Mouse (Mus musculus) embryonic facial prominence, embryonic 13.5 days (tissue): Measurements from ENCODE around the gene Optc. TPM values are rescaled to one million over a fixed set of nuclear protein-coding genes. Genes with fewer than 3 reads are reported as not detected.

Experiments used
- ATAC-seq: fragments of 200-750 bp; cut with Nextera tagmentation; 2 replicates; pipeline ENCODE4 v1.8.0; 2017; ENCODE audit warnings: low read depth; ENCODE audit not compliant: insufficient number of reproducible peaks, insufficient read depth, low FRiP score, low TSS enrichment
- H3K27ac ChIP-seq: fragments of 300-500 bp; sonication (generic); 2 replicates; pipeline ENCODE4 v1.5.1; 2015; ENCODE audit warnings: moderate library complexity, mild to moderate bottlenecking, inconsistent platforms
- H3K27me3 ChIP-seq: fragments of 300-500 bp; sonication (generic); 2 replicates; pipeline ENCODE4 v1.6.1; 2015; ENCODE audit warnings: mild to moderate bottlenecking, inconsistent platforms
- H3K36me3 ChIP-seq: fragments of 300-500 bp; sonication (generic); 2 replicates; pipeline ENCODE4 v1.6.1; 2015; ENCODE audit warnings: mild to moderate bottlenecking, inconsistent platforms
- H3K4me1 ChIP-seq: fragments of 300-500 bp; sonication (generic); 2 replicates; pipeline ENCODE4 v1.6.1; 2015; ENCODE audit warnings: inconsistent platforms
- H3K4me2 ChIP-seq: fragments of 300-500 bp; sonication (generic); 2 replicates; pipeline ENCODE4 v1.6.1; 2015; ENCODE audit warnings: moderate library complexity, mild to moderate bottlenecking, inconsistent platforms
- H3K4me3 ChIP-seq: fragments of 300-500 bp; sonication (generic); 2 replicates; pipeline ENCODE4 v1.5.1; 2015; ENCODE audit warnings: mild to moderate bottlenecking, inconsistent platforms
- H3K9ac ChIP-seq: fragments of 300-500 bp; sonication (generic); 2 replicates; pipeline ENCODE4 v1.6.1; 2015; ENCODE audit warnings: mild to moderate bottlenecking, inconsistent platforms
- H3K9me3 ChIP-seq: fragments of 300-500 bp; sonication (generic); 2 replicates; pipeline ENCODE4 v1.6.1; 2016; ENCODE audit warnings: inconsistent platforms
- WGBS: fragments of 180-500 bp; shearing (Covaris S2); methylation state at CpG from one replicate; pipeline ENCODE4 v1.1.7; 2015; ENCODE audit warnings: mixed read lengths; 5-methylcytosine and 5-hydroxymethylcytosine counted together
- polyA plus RNA-seq: library from polyadenylated mRNA; unstranded; fragments of >200 nt; fragmentation: Nextera tagmentation; extraction: Ambion mirVana; gene quantifications from 2 replicates; pipeline ENCODE4 v1.2.1, GENCODE M21; 2015

Gene Optc
- polyA plus RNA-seq, 1 experiment from 2014 or later: 0.81 TPM

DNA sequence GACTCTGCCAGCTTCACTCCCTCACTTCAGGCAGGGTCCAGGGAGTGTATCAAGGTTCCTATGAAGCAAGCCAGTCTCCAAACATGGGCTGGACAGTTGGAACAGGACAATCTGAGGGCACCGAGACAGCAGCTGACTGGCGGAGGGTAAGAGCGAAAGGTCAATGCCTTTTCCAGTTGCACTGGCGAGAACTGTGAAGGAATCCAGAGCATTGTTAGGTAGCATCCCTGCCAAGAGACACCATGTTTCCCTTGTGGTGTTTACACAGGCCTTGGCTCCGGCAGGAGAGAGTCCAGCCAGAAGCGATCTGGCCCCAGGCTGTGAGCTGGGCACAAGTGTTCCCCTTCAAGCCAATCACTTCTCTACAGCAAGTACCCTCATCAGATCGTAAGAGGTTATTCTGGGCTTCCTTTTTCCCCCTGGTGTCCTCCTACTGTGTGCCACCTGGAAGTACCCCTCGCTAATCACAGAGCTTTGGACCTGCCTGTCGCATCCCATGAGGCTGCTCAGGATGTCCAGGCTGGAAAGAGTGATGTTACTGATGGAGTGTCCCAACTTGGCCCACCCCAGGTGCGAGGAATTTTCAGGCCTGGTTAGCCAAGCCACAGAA is 26.7 kb upstream of the Optc start:
- WGBS: 82% methylated on average over 10 of the region's 10 CpGs
- ATAC-seq: no peak
- Histone ChIP-seq H3K9me3 (no peaks in the 10 kb centered on the region; the same call in 1 of the 2 replicates), H3K27ac (no peak overlapping the region), H3K9ac (no peak overlapping the region), H3K4me2 (no peak overlapping the region), H3K4me1 (peaks cover 12% of the 10 kb centered on the region; the same call in 1 of the 2 replicates), H3K27me3 (no peaks in the 10 kb centered on the region), H3K4me3 (no peak overlapping the region), H3K36me3 (no peaks in the 10 kb centered on the region)

DNA sequence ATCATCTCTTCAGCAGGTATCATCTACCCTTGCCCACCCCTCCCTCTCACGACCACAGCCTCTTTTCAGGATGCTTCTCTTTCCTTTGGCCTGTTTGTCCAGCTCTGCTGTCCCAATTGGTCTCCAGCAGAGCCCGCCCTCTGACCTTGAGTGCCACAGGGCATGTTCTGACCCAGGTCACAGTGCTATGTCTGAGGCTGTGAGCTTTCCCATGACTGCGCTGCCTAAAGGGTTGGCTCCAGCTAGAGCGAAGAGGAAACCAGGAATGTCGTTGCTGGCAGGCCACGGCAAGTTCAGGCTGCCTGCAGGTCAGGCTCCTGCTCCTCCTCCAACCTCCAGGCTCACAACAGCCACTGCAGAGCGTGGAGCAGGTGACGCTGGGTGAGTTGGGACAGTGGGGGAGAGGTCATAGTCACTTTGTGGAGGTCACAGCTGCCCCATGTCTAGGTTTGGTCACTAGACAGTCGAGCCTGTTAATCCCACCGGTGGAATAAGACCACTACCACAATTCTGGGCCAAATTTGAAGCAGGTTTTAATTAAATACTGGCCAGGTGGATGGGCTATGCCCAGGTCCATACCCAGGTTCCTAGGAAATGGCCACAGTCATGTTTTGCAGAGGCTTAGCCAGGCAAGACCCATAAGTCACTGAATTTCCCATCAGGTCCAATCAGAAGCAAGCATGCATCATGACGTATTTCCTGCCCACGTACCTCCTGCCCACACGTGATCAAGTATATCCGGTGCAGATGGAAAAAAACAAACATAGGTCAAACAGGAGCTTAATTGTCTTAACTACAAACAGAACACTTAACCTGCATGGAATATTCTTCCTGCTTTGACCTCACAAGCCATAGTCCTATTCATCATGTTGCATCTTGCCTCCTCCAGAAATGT is 25.7 kb upstream of the Optc start:
- ATAC-seq: no peak
- no peak overlapping the region for H3K4me2 ChIP-seq
- no peak overlapping the region for H3K27ac ChIP-seq
- H3K9ac ChIP-seq: no peak overlapping the region
- H3K9me3 ChIP-seq: no peaks in the 10 kb centered on the region; the same call in 1 of the 2 replicates
- H3K4me1 ChIP-seq: peaks cover 12% of the 10 kb centered on the region; the same call in 1 of the 2 replicates
- no peaks in the 10 kb centered on the region for H3K27me3 ChIP-seq
- 43% methylated on average over 14 of the region's 14 CpGs for WGBS
- no peaks in the 10 kb centered on the region for H3K36me3 ChIP-seq
- H3K4me3 ChIP-seq: no peak overlapping the region

GRCm38 (mm10) chr1:133929980-133930379 is 22.2 kb upstream of the Optc start:
- Histone ChIP-seq H3K27ac (no peak overlapping the region), H3K36me3 (no peaks in the 10 kb centered on the region), H3K4me3 (no peak overlapping the region), H3K27me3 (no peaks in the 10 kb centered on the region), H3K9ac (no peak overlapping the region), H3K4me1 (peaks cover 12% of the 10 kb centered on the region; the same call in 1 of the 2 replicates), H3K4me2 (no peak overlapping the region), H3K9me3 (no peaks in the 10 kb centered on the region)
- ATAC-seq: no peak
- 59% methylated on average over 3 of the region's 3 CpGs for WGBS

DNA sequence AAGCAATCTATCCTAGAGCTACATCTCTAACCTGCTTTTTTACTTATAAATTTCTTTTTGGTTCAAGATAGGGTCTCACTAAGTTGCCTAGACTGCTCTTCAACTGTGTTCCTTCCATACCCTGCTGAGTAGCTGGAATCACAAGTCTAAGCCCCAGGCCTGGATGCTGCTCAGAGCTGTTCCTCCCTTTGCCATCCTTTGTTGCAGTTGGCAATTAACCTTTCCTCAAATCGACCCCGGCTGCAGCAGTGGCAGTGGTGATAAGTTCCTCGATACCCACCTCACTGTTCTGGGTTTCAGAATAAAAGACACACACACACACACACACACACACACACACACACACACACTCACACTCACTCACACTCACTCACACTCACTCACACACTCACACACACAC is 17.4 kb upstream of the Optc start:
- Histone ChIP-seq H3K27me3 (no peaks in the 10 kb centered on the region), H3K4me2 (no peak overlapping the region), H3K4me1 (peaks cover 29% of the 10 kb centered on the region), H3K27ac (no peak overlapping the region), H3K36me3 (no peaks in the 10 kb centered on the region), H3K9me3 (no peaks in the 10 kb centered on the region), H3K4me3 (no peak overlapping the region), H3K9ac (no peak overlapping the region)
- WGBS: 91% methylated on average over 3 of the region's 3 CpGs
- ATAC-seq: no peak

DNA sequence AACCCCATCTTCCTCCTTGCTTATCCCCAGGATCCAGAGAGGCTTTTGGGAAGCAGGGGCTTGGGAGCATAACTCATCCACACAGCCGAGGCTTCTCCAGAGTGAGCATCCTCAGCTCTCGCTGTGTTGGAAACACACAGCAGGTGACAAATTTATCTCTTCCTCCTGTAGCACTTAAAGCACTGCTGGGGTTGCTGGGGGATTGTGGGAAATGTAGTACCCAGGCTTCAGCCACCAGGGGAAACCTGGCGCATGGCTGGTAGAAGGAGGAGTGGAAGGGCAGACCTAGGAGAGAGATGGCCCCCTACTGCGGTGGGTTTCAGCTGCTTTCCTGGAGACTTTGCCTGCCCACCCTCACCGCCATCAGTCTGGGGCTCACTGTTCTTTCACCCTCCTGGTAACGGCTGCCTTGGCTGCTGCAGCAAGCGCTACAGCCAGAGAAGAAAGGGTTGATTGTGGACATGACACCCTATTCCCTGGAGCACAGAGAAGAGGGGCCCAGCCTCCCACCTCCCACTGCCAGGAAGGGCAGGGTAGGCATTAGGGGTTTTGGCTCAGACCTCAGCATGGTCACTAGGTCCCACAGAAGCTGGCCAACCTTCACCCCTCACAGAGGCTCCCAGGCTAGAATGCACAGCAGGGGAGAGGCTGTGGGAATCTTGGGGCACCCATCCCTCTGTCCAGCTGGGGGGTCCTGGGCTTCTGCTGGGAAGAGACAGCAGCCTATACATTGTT is 16.5 kb upstream of the Optc start:
- Histone ChIP-seq H3K9ac (no peak overlapping the region), H3K27ac (no peak overlapping the region; the same call in 1 of the 2 replicates), H3K4me1 (peaks cover 38% of the 10 kb centered on the region), H3K9me3 (no peaks in the 10 kb centered on the region), H3K27me3 (no peaks in the 10 kb centered on the region), H3K4me2 (peak overlapping the region; percentile 18; the same call in 1 of the 2 replicates), H3K36me3 (no peaks in the 10 kb centered on the region), H3K4me3 (no peak overlapping the region)
- WGBS: 26% methylated on average over 7 of the region's 7 CpGs
- no peak for ATAC-seq

DNA sequence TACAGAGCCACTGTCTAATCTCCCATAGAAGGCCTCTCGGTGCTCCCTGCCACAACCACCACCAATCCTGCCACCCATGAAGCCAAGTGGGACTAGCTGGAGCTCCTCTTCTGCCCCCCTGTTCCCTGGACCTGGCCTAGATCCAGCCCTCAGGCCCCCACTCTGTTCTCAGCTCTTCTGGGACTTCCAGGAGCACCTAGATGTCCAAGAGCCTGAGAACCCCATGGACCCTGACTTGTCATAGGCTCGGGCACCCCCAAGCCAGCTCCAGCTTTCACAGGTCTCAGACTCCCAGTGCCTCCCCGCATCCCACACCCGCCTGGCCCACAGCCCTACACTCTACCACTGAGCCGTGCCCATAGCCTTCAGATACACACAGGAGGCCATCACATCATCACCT is 15.3 kb upstream of the Optc start:
- ATAC-seq: no peak
- 90% methylated on average over 5 of the region's 5 CpGs for WGBS
- H3K4me2 ChIP-seq: no peak overlapping the region
- peaks cover 45% of the 10 kb centered on the region for H3K4me1 ChIP-seq
- H3K27me3 ChIP-seq: no peaks in the 10 kb centered on the region
- H3K27ac ChIP-seq: no peak overlapping the region
- H3K4me3 ChIP-seq: no peak overlapping the region
- H3K36me3 ChIP-seq: no peaks in the 10 kb centered on the region
- H3K9ac ChIP-seq: no peak overlapping the region
- H3K9me3 ChIP-seq: no peaks in the 10 kb centered on the region

DNA sequence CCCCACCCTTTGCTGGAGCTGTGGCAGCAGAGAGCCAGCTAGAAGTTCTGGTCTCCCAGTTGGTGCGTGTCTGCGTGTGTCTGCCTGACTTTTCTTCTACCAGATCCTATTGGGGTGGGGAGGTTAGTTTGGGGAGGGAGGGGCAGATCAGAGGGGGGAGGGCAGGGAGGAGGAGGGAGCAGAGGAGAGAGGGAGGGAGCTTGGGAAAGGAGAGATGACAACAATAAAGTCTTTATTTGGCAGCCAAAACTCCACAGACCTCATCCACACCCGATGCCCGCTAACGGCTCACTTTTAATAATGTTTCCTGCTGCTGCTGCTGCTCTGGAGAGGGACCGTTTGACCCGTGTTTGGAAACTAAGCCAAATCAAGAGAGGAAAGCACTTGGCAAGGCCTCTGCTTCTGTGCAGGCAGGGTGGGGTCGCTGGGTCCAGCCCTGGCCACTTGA is 13.5 kb upstream of the Optc start, which contains the start of gene Prelp:
TSS of gene Prelp (minus strand) at position 111 of the 448 bp plus-strand sequence.
- Histone ChIP-seq H3K4me3 (peak within 1 kb of the TSS; percentile 9; the same call in 1 of the 2 replicates), H3K36me3 (no peaks in the 10 kb centered on the region), H3K9me3 (no peaks in the 10 kb centered on the region), H3K4me1 (peaks cover 55% of the 10 kb centered on the region), H3K4me2 (peak within 1 kb of the TSS; percentile 29), H3K27me3 (no peaks in the 10 kb centered on the region), H3K27ac (peak within 1 kb of the TSS; percentile 61), H3K9ac (0 out of 2 replicates have a peak within 1 kb of the TSS, but pooled peaks have one; percentile 27)
- 15% methylated on average over 8 of the region's 8 CpGs for WGBS
- ATAC-seq: no peak

DNA sequence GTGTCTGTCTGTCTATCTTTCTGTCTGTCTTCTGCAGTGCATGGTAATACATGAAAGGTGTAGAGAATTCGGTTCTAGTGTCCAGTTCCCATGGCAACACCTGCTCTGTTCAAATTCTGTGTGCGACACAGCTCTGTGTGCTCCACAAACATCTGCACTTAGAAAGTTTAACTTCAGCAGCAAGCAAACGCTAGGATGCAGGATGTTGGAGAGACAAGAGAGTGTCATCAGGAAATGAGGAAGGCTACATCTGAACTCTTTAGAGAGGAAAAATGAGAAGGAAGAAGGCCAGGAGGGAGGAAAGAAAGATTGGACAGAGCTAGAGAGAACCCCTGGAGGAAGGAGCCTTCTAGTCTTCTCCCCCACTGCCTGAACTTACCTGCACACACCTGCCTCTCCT is 13.1 kb upstream of the Optc start:
- Histone ChIP-seq H3K27ac (peak overlapping the region; percentile 61), H3K4me1 (peaks cover 59% of the 10 kb centered on the region), H3K9me3 (no peaks in the 10 kb centered on the region), H3K4me2 (peak overlapping the region; percentile 29), H3K9ac (0 out of 2 replicates have a peak overlapping the region, but pooled peaks have one; percentile 7), H3K36me3 (no peaks in the 10 kb centered on the region), H3K4me3 (peak overlapping the region; percentile 9; the same call in 1 of the 2 replicates), H3K27me3 (no peaks in the 10 kb centered on the region)
- ATAC-seq: no peak
- WGBS: 31% methylated on average over 3 of the region's 3 CpGs

DNA sequence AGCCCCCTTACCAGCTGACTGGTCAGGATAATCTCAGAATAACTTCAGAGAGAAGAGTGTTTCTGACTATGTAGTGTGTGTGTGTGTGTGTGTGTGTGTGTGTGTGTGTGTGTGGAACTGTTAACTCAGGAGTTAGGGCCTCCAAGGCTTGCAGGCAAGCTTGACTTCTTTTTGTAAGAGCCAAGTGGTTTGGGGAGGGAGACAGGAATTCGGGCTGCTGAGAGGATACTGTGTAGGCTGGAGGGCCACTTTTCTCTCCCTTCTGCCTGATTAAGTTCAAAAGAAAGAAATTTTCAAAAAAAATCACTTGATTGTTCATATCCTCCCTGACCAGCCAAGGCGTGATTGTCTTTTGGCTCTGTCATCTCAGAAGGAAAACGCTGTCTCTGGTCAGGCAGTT is 12.6 kb upstream of the Optc start:
- ATAC-seq: no peak
- Histone ChIP-seq H3K4me3 (no peak overlapping the region), H3K9ac (no peak overlapping the region), H3K9me3 (no peaks in the 10 kb centered on the region), H3K27ac (peak overlapping the region; percentile 18; the same call in 1 of the 2 replicates), H3K36me3 (no peaks in the 10 kb centered on the region), H3K4me1 (peaks cover 64% of the 10 kb centered on the region), H3K4me2 (peak overlapping the region; percentile 29; the same call in 1 of the 2 replicates), H3K27me3 (no peaks in the 10 kb centered on the region)
- 44% methylated on average over 3 of the region's 3 CpGs for WGBS

GRCm38 (mm10) chr1:133918088-133918470 is 10.3 kb upstream of the Optc start:
- H3K4me3 ChIP-seq: no peak overlapping the region
- 0 out of 2 replicates have a peak, but pooled peaks have one; percentile 11 for ATAC-seq
- peak overlapping the region; percentile 12; the same call in 1 of the 2 replicates for H3K4me2 ChIP-seq

More at GRCm38 (mm10) chr1:133918088-133918470, 10.3 kb upstream of the Optc start:
- Histone ChIP-seq H3K9ac (0 out of 2 replicates have a peak overlapping the region, but pooled peaks have one; percentile 27), H3K36me3 (no peaks in the 10 kb centered on the region), H3K9me3 (no peaks in the 10 kb centered on the region), H3K27ac (no peak overlapping the region), H3K4me1 (peaks cover 56% of the 10 kb centered on the region), H3K27me3 (no peaks in the 10 kb centered on the region)
- 52% methylated on average over 6 of the region's 6 CpGs for WGBS
